Mouse (Mus musculus) thymus, adult 2 months (tissue): ENCODE measurements at regions not wholly inside any gene's neighbourhood (a gene's known extent, or its start where the extent isn't known, plus 50 kb on each side); places are given as distances from the start of the nearest gene placed in this dataset.

Experiments used
- DNase-seq: peaks from one replicate; pipeline ENCODE4 v3.0.0; 2021
- H3K27ac ChIP-seq: fragments of 200-500 bp; 2 replicates; pipeline ENCODE4 v1.5.1; 2012; ENCODE audit warnings: low read length, control low read depth; ENCODE audit not compliant: control insufficient read depth, insufficient read depth
- H3K27me3 ChIP-seq: fragments of 200-500 bp; 2 replicates; pipeline ENCODE4 v1.6.1; 2012; ENCODE audit warnings: mild to moderate bottlenecking, low read length, moderate library complexity, mixed read lengths; ENCODE audit not compliant: control insufficient read depth, insufficient read depth
- H3K36me3 ChIP-seq: fragments of 200-500 bp; 2 replicates; pipeline ENCODE4 v1.6.1; 2012; ENCODE audit warnings: mild to moderate bottlenecking, low read length, moderate library complexity; ENCODE audit not compliant: control insufficient read depth, insufficient read depth
- H3K4me1 ChIP-seq: fragments of 200-500 bp; replicated peaks from 2 replicates; pipeline ENCODE4 v1.6.1; 2012; ENCODE audit warnings: low read length; ENCODE audit not compliant: control insufficient read depth, insufficient read depth
- H3K4me3 ChIP-seq: fragments of 200-500 bp; 2 replicates; pipeline ENCODE4 v1.5.1; 2012; ENCODE audit warnings: mild to moderate bottlenecking, low read length, control low read depth, moderate library complexity; ENCODE audit not compliant: control insufficient read depth, insufficient read depth
- CTCF ChIP-seq: fragments of 200-500 bp; IDR thresholded peaks from 2 replicates; pipeline ENCODE4 v1.5.1; 2012; ENCODE audit warnings: mild to moderate bottlenecking, control low read depth, low read length, moderate library complexity, borderline replicate concordance; ENCODE audit not compliant: control insufficient read depth, poor library complexity, insufficient read depth; ENCODE audit errors: extremely low read depth
- POLR2A ChIP-seq: fragments of 200-500 bp; IDR thresholded peaks from 2 replicates; pipeline ENCODE4 v1.6.1; 2012; ENCODE audit warnings: mild to moderate bottlenecking, low read length, control low read depth, moderate library complexity; ENCODE audit not compliant: control insufficient read depth, poor library complexity, insufficient read depth; ENCODE audit errors: extremely low read depth
- WGBS: fragments of 180-500 bp; shearing (Covaris S2); methylation state at CpG from one replicate; pipeline ENCODE4 v1.1.7; 2018; 5-methylcytosine and 5-hydroxymethylcytosine counted together

DNA sequence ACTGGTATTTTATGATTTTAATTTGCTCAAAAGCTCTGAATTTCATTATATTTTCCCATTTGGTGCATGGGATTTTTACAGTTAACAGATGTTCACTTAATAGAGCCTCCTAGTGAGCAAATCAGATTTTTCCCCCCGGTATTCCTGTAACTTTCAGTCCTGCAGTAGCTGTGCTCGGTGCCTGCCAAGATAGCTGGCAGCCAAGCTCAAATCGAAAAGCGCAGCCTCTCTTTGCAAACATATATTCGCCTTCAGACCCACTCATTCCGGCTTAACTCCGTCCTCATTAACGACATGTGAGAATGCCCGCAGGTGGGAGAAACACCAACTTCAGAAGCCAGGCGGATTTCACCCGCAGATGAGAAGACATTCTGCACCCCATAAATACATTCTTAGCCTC lies 299.7 kb downstream of the Mat2b start:
- no peak for TF ChIP-seq POLR2A
- TF ChIP-seq CTCF, result no peak
- DNase-seq, result no peak
- WGBS, result 93% methylated on average over 11 of the region's 11 CpGs
- Histone ChIP-seq H3K4me3 (no peak overlapping the region), H3K36me3 (no peaks in the 10 kb centered on the region), H3K27me3 (no peaks in the 10 kb centered on the region), H3K4me1 (no peaks in the 10 kb centered on the region), H3K27ac (no peak overlapping the region)

DNA sequence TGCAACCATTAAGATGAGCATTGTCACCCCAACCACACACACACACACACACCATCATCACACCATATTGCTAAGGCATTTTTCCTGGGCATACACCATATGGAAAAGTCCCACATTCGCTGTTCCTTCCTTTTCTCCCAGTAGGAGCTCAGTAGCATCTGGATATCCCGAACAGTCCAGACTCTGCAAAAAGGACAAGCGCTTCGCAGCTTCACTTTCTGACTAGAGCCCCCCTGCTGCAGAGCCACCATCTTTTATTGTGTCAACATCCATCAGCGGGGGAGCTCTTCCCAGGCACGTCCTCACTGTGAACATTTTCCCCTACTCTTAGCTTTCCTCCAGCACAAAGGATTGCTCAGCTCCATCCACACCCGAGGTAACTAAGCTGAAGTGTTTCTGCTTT lies 300.1 kb downstream of the Mat2b start:
- no peak for DNase-seq
- Histone ChIP-seq H3K4me3 (no peak overlapping the region), H3K4me1 (no peaks in the 10 kb centered on the region), H3K36me3 (no peaks in the 10 kb centered on the region), H3K27me3 (no peaks in the 10 kb centered on the region), H3K27ac (no peak overlapping the region)
- TF ChIP-seq POLR2A (no peak), CTCF (no peak)
- 81% methylated on average over 7 of the region's 7 CpGs for WGBS

DNA sequence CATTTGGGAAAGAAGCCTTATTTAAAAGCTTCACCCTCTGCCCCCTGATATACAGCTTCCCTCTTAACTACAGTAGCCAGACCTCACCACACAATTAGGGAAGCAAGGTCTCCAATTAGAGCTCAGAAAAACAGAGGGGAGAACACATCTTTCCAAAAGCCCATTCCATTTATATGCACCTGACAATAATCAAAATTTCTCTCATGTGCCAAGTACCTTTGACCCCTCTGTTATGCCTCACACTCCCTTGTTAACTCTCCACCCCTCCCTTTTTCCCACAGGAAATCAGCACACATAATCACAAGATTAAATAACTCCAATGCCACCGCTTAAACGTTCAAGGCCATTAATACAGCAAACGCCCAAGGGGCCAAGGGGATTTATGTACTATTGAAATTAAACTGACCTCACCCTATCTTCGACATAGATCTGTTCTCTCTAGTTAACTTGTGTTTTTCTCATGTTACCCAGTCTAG lies 300.7 kb downstream of the Mat2b start:
- Histone ChIP-seq H3K36me3 (no peaks in the 10 kb centered on the region), H3K4me1 (no peaks in the 10 kb centered on the region), H3K4me3 (no peak overlapping the region), H3K27ac (no peak overlapping the region), H3K27me3 (no peaks in the 10 kb centered on the region)
- WGBS, result 81% methylated on average over 4 of the region's 4 CpGs
- no peak for DNase-seq
- TF ChIP-seq CTCF, result no peak
- TF ChIP-seq POLR2A, result no peak

DNA sequence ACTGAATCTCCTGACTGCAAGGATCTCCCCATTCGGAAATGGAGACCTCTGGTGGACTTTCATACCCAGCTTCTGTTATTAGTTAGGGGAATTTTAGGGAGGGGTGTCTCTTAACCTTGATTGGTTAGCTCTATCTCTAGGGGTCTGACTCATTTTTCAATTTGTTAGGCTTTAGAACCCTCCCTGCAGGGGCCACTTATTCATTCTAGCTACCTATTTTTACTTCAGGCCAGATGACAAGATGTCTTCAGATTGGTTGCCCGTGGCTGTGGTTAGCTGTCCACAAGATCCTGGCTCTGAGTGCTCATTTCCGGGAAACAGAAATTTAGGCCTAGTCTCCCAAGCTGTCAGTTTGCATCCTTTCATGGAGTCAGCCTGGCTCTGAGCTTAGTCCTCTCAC lies 314.3 kb downstream of the Mat2b start:
- no peak overlapping the region for H3K4me3 ChIP-seq
- TF ChIP-seq CTCF (no peak), POLR2A (no peak)
- H3K27me3 ChIP-seq, result no peaks in the 10 kb centered on the region
- no peaks in the 10 kb centered on the region for H3K36me3 ChIP-seq
- no peak overlapping the region for H3K27ac ChIP-seq
- 80% methylated on average over 3 of the region's 3 CpGs for WGBS
- DNase-seq, result no peak
- no peaks in the 10 kb centered on the region for H3K4me1 ChIP-seq

DNA sequence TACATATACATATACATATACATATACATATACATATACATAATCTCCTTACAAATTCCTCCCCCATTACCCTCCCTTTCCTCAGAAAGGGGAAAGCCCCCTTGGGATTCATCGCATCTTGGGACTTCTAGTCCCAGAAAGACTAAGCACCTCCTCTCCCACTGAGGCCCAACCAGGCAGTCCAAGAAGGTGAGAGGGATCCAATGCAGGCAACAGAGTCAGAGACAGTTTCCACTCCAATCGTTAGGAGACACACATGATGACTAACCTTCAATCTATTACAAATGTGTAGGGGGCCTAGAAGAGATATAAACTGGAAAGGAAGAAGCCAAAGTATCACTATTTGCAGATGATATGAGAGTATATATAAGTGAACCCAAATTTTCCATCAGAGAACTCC lies 323.3 kb downstream of the Mat2b start:
- 94% methylated on average over 2 of the region's 2 CpGs for WGBS
- TF ChIP-seq POLR2A (no peak), CTCF (no peak)
- H3K36me3 ChIP-seq, result no peaks in the 10 kb centered on the region

DNA sequence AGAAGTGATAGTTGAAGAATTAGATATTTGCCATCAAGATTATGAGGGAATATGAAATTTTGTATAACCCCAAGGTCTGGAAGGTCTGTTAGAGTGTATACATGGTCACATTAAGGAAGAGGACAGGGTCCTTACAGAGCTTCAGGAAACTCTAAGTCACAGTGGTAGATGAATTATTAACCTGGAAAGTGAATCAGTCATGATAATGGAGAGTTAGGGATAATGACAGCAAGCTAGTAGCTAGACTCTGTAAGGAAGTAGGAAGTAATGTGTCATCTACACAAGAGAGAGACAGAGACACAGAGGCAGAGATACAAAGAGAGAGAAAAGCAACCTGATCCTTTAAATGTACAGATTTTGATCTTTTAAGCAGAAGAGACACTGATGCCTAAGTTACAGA lies 328.4 kb downstream of the Mat2b start:
- Histone ChIP-seq H3K4me1 (no peaks in the 10 kb centered on the region), H3K4me3 (no peak overlapping the region), H3K27me3 (no peaks in the 10 kb centered on the region), H3K36me3 (no peaks in the 10 kb centered on the region), H3K27ac (no peak overlapping the region)
- no peak for DNase-seq
- no peak for TF ChIP-seq POLR2A

More for the DNA sequence above, 323.3 kb downstream of the Mat2b start:
- H3K4me1 ChIP-seq, result no peaks in the 10 kb centered on the region
- no peak overlapping the region for H3K27ac ChIP-seq
- H3K27me3 ChIP-seq, result no peaks in the 10 kb centered on the region
- DNase-seq, result no peak
- H3K4me3 ChIP-seq, result no peak overlapping the region

DNA sequence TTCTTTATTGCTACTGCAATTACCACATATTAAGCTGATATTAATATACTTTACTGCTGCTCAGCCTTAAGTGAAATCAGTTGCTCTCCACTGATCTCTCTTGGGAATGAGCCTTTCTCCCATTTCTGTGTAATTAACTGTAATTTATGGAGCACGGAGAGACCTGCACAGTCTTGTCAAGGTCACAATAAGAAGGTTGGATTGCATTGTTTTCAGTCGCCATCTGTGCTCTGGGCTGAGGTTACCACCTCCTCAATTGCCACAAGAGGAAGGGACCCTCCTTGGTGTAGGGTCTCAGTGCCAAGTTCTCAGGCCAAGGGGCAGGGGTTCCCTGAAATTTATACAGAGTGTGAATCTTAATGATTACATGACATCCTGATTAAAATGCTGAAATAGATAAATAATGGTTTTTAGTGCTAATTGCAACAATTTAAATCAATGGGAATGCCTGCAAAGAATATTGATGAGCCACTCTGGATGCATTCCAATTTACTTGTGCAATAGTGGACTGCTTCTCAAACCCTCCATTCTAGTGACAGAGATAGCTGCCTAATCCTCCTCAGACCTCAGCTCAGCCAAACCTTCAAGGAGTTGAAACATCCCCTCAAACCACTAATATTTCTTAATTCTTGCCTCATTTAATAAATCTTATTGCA lies 332.3 kb downstream of the Mat2b start:
- Histone ChIP-seq H3K27ac (no peak overlapping the region), H3K4me1 (no peaks in the 10 kb centered on the region), H3K36me3 (no peaks in the 10 kb centered on the region), H3K4me3 (no peak overlapping the region), H3K27me3 (no peaks in the 10 kb centered on the region)
- no peak for DNase-seq
- TF ChIP-seq POLR2A (no peak), CTCF (no peak)
- 65% methylated on average over 2 of the region's 2 CpGs for whole genome bisulfite sequencing
